Mouse (Mus musculus) cerebellum, adult 9-11 months (tissue): ENCODE results near the gene Nrp1.

Source experiments
- DNase-seq: peaks from one replicate; pipeline ENCODE4 v3.0.0; 2022

Nrp1 gene

GRCm38 (mm10) chr8:128516846-128517446, 158.5 kb downstream of the Nrp1 start:
- no peak for DNase-seq

- DNase-seq: no peak
These were observed 159.2 kb downstream of the Nrp1 start for GRCm38 (mm10) chr8:128517546-128518102.

GRCm38 (mm10) chr8:128519366-128519765, 161.0 kb downstream of the Nrp1 start:
- DNase-seq: no peak

- DNase-seq: no peak
These were observed 165.4 kb downstream of the Nrp1 start for GRCm38 (mm10) chr8:128523825-128524224.

- no peak for DNase-seq
These were observed 167.5 kb downstream of the Nrp1 start for GRCm38 (mm10) chr8:128525912-128526311.

- no peak for DNase-seq
These were observed 170.4 kb downstream of the Nrp1 start for GRCm38 (mm10) chr8:128528591-128529383.

- no peak for DNase-seq
These were observed 176.1 kb downstream of the Nrp1 start for GRCm38 (mm10) chr8:128534442-128534871.

- no peak for DNase-seq
These were observed 177.3 kb downstream of the Nrp1 start for GRCm38 (mm10) chr8:128535685-128536084.

- no peak for DNase-seq
These were observed 180.0 kb downstream of the Nrp1 start for GRCm38 (mm10) chr8:128538378-128538777.

- no peak for DNase-seq
These were observed 183.1 kb downstream of the Nrp1 start for GRCm38 (mm10) chr8:128541355-128542090.

GRCm38 (mm10) chr8:128544128-128544846, 185.9 kb downstream of the Nrp1 start:
- DNase-seq: no peak

GRCm38 (mm10) chr8:128546287-128546686, 187.9 kb downstream of the Nrp1 start:
- DNase-seq: no peak

- DNase-seq: no peak
These were observed 189.0 kb downstream of the Nrp1 start for GRCm38 (mm10) chr8:128547361-128547760.

GRCm38 (mm10) chr8:128549738-128550137, 191.3 kb downstream of the Nrp1 start:
- no peak for DNase-seq

GRCm38 (mm10) chr8:128551421-128552139, 193.2 kb downstream of the Nrp1 start:
- DNase-seq: peak; percentile 22
